Mouse (Mus musculus) lung, embryonic 15.5 days (tissue): ENCODE results near the gene Pidd1. TPM values are rescaled to one million over a fixed set of nuclear protein-coding genes. Genes with fewer than 3 reads are reported as not detected.
A peak's percentile ranks its signal among the peaks of the same experiment; 100 is the strongest.

ENCODE experiments used
- ATAC-seq: fragments of 200-750 bp; cut with Nextera tagmentation; 2 replicates; pipeline ENCODE4 v1.8.0; 2017; ENCODE audit warnings: moderate number of reproducible peaks, borderline replicate concordance; ENCODE audit not compliant: low FRiP score, low TSS enrichment; ENCODE audit errors: extremely low read depth
- H3K27ac ChIP-seq: fragments of 300-500 bp; sonication (generic); 2 replicates; pipeline ENCODE4 v1.5.1; 2015; ENCODE audit warnings: moderate library complexity, mild to moderate bottlenecking, inconsistent platforms
- H3K27me3 ChIP-seq: fragments of 300-500 bp; sonication (generic); 2 replicates; pipeline ENCODE4 v1.6.1; 2015; ENCODE audit warnings: inconsistent platforms
- H3K36me3 ChIP-seq: fragments of 300-500 bp; sonication (generic); 2 replicates; pipeline ENCODE4 v1.6.1; 2015; ENCODE audit warnings: inconsistent platforms
- H3K4me1 ChIP-seq: fragments of 300-500 bp; sonication (generic); 2 replicates; pipeline ENCODE4 v1.6.1; 2015; ENCODE audit warnings: inconsistent platforms
- H3K4me2 ChIP-seq: fragments of 300-500 bp; sonication (generic); 2 replicates; pipeline ENCODE4 v1.6.1; 2015; ENCODE audit warnings: inconsistent platforms, mild to moderate bottlenecking, moderate library complexity
- H3K4me3 ChIP-seq: fragments of 300-500 bp; sonication (generic); 2 replicates; pipeline ENCODE4 v1.5.1; 2015; ENCODE audit warnings: mild to moderate bottlenecking, inconsistent platforms
- H3K9ac ChIP-seq: fragments of 300-500 bp; sonication (generic); 2 replicates; pipeline ENCODE4 v1.6.1; 2015; ENCODE audit warnings: inconsistent platforms
- H3K9me3 ChIP-seq: fragments of 300-500 bp; sonication (generic); 2 replicates; pipeline ENCODE4 v1.6.1; 2016; ENCODE audit warnings: inconsistent platforms
- WGBS: fragments of 180-500 bp; shearing (Covaris S2); methylation state at CpG from one replicate; pipeline ENCODE4 v1.1.7; 2015; 5-methylcytosine and 5-hydroxymethylcytosine counted together
- polyA plus RNA-seq: library from polyadenylated mRNA; unstranded; fragments of >200 nt; fragmentation: Nextera tagmentation; extraction: Ambion mirVana; gene quantifications from 2 replicates; pipeline ENCODE4 v1.2.1, GENCODE M21; 2015

Gene Pidd1
- polyA plus RNA-seq, 1 experiment from 2014 or later: 15.8 TPM

GRCm38 (mm10) chr7:141439140-141439679 is 4.6 kb downstream of the Pidd1 start:
- 94% methylated on average over 10 of the region's 10 CpGs for WGBS
- no peak overlapping the region for H3K4me3 ChIP-seq
- H3K4me2 ChIP-seq: no peak overlapping the region
- H3K27ac ChIP-seq: no peak overlapping the region
- no peaks in the 10 kb centered on the region for H3K9me3 ChIP-seq
- H3K4me1 ChIP-seq: peaks cover 60% of the 10 kb centered on the region
- peaks cover 19% of the 10 kb centered on the region for H3K36me3 ChIP-seq
- no peak for ATAC-seq
- no peak overlapping the region for H3K9ac ChIP-seq
- H3K27me3 ChIP-seq: no peaks in the 10 kb centered on the region

DNA sequence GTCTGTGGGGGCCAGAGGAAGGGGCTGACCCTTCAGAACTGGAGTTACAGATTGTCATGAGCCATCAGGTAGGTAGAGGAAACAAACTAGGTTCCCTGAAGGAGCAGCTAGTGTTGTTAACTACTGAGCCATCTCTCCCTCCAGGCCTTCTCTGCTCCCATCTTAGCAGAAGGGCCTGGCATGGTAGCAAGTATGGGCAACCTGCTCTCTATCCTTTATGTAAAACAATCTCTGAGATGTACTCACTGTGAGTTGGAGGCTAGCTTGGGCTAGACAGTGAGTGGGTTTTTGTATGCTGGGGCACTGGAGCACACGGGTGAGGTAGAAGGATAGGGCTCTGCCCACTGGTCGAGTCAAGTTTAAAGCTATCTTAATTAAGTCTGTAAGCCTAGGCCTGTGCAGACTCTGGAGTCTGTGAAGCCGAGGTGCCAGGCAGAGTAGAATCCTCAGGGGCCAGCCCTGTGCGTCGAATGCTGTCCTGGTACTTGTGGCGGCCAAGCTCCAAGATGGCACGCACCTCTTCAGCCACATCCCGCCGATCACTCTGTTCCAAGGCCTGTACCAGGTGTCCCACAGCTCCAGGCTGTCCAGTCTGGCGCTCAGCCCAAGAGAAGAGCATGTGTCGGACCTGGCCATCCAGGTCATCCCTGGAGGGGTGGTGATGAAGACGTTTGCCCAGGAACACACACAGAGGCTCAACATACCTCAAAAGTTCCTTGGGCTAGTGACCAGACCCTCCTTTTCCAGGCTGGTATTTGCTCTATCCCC is 5.4 kb downstream of the Pidd1 start:
- Histone ChIP-seq H3K4me2 (no peak overlapping the region), H3K27ac (no peak overlapping the region), H3K36me3 (peaks cover 24% of the 10 kb centered on the region), H3K4me1 (peaks cover 59% of the 10 kb centered on the region), H3K9me3 (no peaks in the 10 kb centered on the region), H3K27me3 (no peaks in the 10 kb centered on the region), H3K9ac (0 out of 2 replicates have a peak overlapping the region, but pooled peaks have one; percentile 8), H3K4me3 (no peak overlapping the region)
- no peak for ATAC-seq
- 91% methylated on average over 12 of the region's 12 CpGs for WGBS

- Histone ChIP-seq H3K36me3 (peaks cover 27% of the 10 kb centered on the region), H3K27ac (peak within 1 kb of the TSS; percentile 34; the same call in 1 of the 2 replicates), H3K9me3 (no peaks in the 10 kb centered on the region), H3K4me2 (peak within 1 kb of the TSS; percentile 80), H3K4me1 (peaks cover 50% of the 10 kb centered on the region), H3K27me3 (no peaks in the 10 kb centered on the region), H3K9ac (peak within 1 kb of the TSS; percentile 66), H3K4me3 (peak within 1 kb of the TSS; percentile 65)
- peak; percentile 72; the same call in 1 of the 2 replicates for ATAC-seq
- 5% methylated on average over 53 of the region's 53 CpGs for WGBS
Measured at GRCm38 (mm10) chr7:141437178-141438120, 6.4 kb downstream of the Pidd1 start, which contains the start of gene Slc25a22. Slc25a22 (minus strand) TSS chr7:141437892.

DNA sequence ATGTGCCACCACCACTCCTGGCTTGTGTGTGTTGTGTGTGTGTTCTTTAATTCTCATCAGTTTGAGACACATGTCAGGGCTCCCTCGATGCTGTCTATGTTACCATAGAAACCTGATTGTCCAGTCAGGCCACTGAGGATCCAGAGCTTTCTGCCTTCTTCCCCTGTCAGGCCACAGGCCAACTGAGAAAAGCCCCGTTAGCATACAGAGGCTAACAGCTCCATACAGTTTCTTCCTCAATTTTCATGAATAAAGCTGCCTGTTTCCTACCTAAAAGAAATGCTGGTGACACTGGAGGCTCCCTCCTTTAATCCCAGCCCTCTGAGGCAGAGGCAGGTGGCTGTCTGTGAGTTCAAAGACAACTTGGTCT is 7.3 kb downstream of the Pidd1 start:
- Histone ChIP-seq H3K36me3 (peaks cover 32% of the 10 kb centered on the region), H3K27ac (no peak overlapping the region), H3K9me3 (no peaks in the 10 kb centered on the region), H3K4me1 (peaks cover 43% of the 10 kb centered on the region), H3K4me3 (peak overlapping the region; percentile 65), H3K9ac (peak overlapping the region; percentile 66; the same call in 1 of the 2 replicates), H3K27me3 (no peaks in the 10 kb centered on the region), H3K4me2 (peak overlapping the region; percentile 80)
- 43% methylated on average over 2 of the region's 2 CpGs for WGBS
- no peak for ATAC-seq

GRCm38 (mm10) chr7:141435856-141436522 is 7.8 kb downstream of the Pidd1 start:
- WGBS: 81% methylated on average over 9 of the region's 9 CpGs
- no peaks in the 10 kb centered on the region for H3K27me3 ChIP-seq
- H3K9me3 ChIP-seq: no peaks in the 10 kb centered on the region
- no peak overlapping the region for H3K9ac ChIP-seq
- H3K4me2 ChIP-seq: peak overlapping the region; percentile 82; the same call in 1 of the 2 replicates
- H3K4me3 ChIP-seq: peak overlapping the region; percentile 65; the same call in 1 of the 2 replicates
- no peak overlapping the region for H3K27ac ChIP-seq
- H3K36me3 ChIP-seq: peaks cover 37% of the 10 kb centered on the region
- H3K4me1 ChIP-seq: peaks cover 38% of the 10 kb centered on the region
- no peak for ATAC-seq

DNA sequence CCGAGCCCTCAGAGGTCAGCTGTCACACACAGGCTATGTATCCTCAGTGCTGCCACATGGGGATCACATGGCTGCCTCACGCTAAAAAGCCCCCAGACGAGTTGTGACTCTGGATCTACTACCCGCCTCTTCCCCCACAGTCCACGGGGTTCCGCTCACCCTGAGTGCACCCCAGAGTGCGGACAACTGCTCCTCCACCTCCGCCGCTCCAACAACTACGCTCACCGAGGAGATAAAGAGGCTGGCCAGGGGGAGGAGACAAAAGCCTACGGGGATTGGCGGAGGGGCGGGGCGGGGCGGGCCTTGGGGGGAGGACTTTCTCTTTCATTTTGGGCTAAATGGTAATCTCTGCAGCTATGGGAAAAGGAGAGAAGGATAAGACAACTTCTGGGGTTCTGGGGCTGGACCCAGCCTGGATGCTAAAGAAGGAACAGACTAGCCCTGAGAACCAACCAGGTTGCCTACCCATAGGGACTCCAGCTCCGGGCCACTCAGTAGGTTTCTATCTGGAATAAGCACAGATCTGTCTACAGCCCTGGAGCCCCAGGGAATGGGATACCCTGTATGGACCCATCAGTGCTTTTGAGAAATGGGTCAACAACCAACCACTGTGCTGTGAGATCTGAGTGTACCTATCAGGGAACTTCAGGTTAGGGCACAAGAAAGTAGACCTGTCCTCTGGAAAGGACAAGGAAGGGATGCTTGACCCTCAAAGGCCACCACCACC is 8.5 kb downstream of the Pidd1 start:
- peaks cover 32% of the 10 kb centered on the region for H3K4me1 ChIP-seq
- H3K36me3 ChIP-seq: peaks cover 44% of the 10 kb centered on the region
- no peaks in the 10 kb centered on the region for H3K9me3 ChIP-seq
- H3K4me2 ChIP-seq: peak overlapping the region; percentile 82
- H3K27me3 ChIP-seq: no peaks in the 10 kb centered on the region
- H3K27ac ChIP-seq: no peak overlapping the region
- peak overlapping the region; percentile 43 for H3K9ac ChIP-seq
- ATAC-seq: no peak
- WGBS: 4% methylated on average over 17 of the region's 17 CpGs
- peak overlapping the region; percentile 45 for H3K4me3 ChIP-seq

GRCm38 (mm10) chr7:141434464-141434863 is 9.4 kb downstream of the Pidd1 start:
- peaks cover 32% of the 10 kb centered on the region for H3K4me1 ChIP-seq
- peak overlapping the region; percentile 45 for H3K4me3 ChIP-seq
- WGBS: 13% methylated on average over 8 of the region's 8 CpGs
- ATAC-seq: no peak
- peaks cover 40% of the 10 kb centered on the region for H3K36me3 ChIP-seq
- H3K27me3 ChIP-seq: no peaks in the 10 kb centered on the region
- no peaks in the 10 kb centered on the region for H3K9me3 ChIP-seq
- peak overlapping the region; percentile 82 for H3K4me2 ChIP-seq
- peak overlapping the region; percentile 43 for H3K9ac ChIP-seq
- no peak overlapping the region for H3K27ac ChIP-seq

DNA sequence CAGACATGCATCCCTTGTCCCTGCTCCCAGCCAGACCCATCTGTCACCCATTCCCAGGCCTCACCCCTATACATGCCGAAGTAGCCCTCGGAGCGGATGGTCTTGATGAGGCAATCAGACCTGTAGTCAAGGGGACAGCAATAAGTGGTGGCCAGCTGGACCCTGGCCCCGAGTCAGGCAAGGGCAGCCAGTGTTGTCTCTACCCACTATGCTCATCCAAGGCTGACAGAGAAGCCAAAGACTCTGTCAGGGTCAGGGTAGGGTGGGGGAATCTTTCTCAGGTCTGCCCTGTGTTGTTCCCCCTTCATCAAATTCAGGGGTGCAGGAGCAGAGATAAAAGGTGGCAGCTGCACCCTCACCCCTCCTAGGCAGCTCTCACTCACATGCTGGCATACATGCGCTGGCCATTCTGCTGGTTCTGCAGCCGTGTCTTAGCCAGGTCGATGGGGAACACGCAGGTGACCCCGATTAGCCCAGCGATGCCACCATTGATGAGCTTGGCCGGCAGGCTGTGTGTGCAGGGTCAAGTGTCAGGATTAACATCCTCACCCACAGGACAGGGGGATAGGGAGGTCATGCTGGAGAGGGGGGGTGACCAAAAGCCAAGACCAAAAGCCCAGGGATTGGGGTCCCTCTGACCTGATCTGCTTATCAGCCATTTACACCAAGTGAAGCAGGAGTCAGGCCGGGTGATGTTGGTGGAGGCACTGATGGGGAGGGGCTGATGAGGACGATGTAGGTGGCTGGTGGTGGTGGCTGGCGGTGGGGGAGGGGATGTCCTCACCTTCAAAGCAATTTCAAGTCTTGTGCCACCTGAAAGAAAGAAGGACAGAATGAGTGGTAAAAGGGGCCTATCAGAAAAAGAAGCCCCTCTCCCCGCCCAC is 10.1 kb downstream of the Pidd1 start:
- Histone ChIP-seq H3K27me3 (no peaks in the 10 kb centered on the region), H3K9me3 (no peaks in the 10 kb centered on the region), H3K27ac (no peak overlapping the region), H3K36me3 (peaks cover 33% of the 10 kb centered on the region), H3K4me3 (peak overlapping the region; percentile 45), H3K4me2 (peak overlapping the region; percentile 82), H3K9ac (peak overlapping the region; percentile 43), H3K4me1 (peaks cover 32% of the 10 kb centered on the region)
- 67% methylated on average over 15 of the region's 15 CpGs for WGBS
- no peak for ATAC-seq

GRCm38 (mm10) chr7:141432741-141433516 is 10.9 kb downstream of the Pidd1 start:
- Histone ChIP-seq H3K27me3 (no peaks in the 10 kb centered on the region), H3K9me3 (no peaks in the 10 kb centered on the region), H3K4me3 (no peak overlapping the region), H3K27ac (no peak overlapping the region), H3K4me2 (no peak overlapping the region), H3K4me1 (peaks cover 32% of the 10 kb centered on the region), H3K36me3 (peaks cover 27% of the 10 kb centered on the region), H3K9ac (no peak overlapping the region)
- 78% methylated on average over 6 of the region's 6 CpGs for WGBS
- ATAC-seq: no peak
